Mouse (Mus musculus) hindbrain, embryonic 12.5 days (tissue): ENCODE data around the gene Ldhb. TPM values are rescaled to one million over a fixed set of nuclear protein-coding genes. Genes with fewer than 3 reads are reported as not detected.
"Not testable (repeated sequence)": the region's sequence is repeated elsewhere in the genome, so short reads cannot be mapped to it uniquely, and the experiment has no call there.

Experiments
- ATAC-seq: fragments of 200-750 bp; cut with Nextera tagmentation; 2 replicates; pipeline ENCODE4 v1.8.0; 2017; ENCODE audit warnings: moderate TSS enrichment; ENCODE audit not compliant: low FRiP score
- H3K27ac ChIP-seq: fragments of 300-500 bp; sonication (generic); 2 replicates; pipeline ENCODE4 v1.5.1; 2016; ENCODE audit warnings: mild to moderate bottlenecking
- H3K27me3 ChIP-seq: fragments of 300-500 bp; sonication (generic); 2 replicates; pipeline ENCODE4 v1.6.1; 2016; ENCODE audit warnings: mild to moderate bottlenecking
- H3K36me3 ChIP-seq: fragments of 300-500 bp; sonication (generic); 2 replicates; pipeline ENCODE4 v1.6.1; 2016; ENCODE audit warnings: mild to moderate bottlenecking
- H3K4me1 ChIP-seq: fragments of 300-500 bp; sonication (generic); 2 replicates; pipeline ENCODE4 v1.6.1; 2016
- H3K4me2 ChIP-seq: fragments of 300-500 bp; sonication (generic); replicated peaks from 2 replicates; pipeline ENCODE4 v1.6.1; 2016; ENCODE audit warnings: mild to moderate bottlenecking
- H3K4me3 ChIP-seq: fragments of 300-500 bp; sonication (generic); 2 replicates; pipeline ENCODE4 v1.5.1; 2016; ENCODE audit warnings: mild to moderate bottlenecking
- H3K9ac ChIP-seq: fragments of 300-500 bp; sonication (generic); 2 replicates; pipeline ENCODE4 v1.6.1; 2016; ENCODE audit warnings: mild to moderate bottlenecking, moderate library complexity
- H3K9me3 ChIP-seq: fragments of 300-500 bp; sonication (generic); replicated peaks from 2 replicates; pipeline ENCODE4 v1.6.1; 2016; ENCODE audit warnings: mild to moderate bottlenecking
- WGBS: fragments of 180-500 bp; shearing (Covaris S2); methylation state at CpG from one replicate; pipeline ENCODE4 v1.1.7; 2016; 5-methylcytosine and 5-hydroxymethylcytosine counted together
- polyA plus RNA-seq: library from polyadenylated mRNA; unstranded; fragments of >200 nt; fragmentation: Nextera tagmentation; extraction: Ambion mirVana; gene quantifications from 2 replicates; pipeline ENCODE4 v1.2.1, GENCODE M21; 2016

Ldhb gene
- polyA plus RNA-seq, 1 experiment from 2014 or later, result 413 TPM

DNA sequence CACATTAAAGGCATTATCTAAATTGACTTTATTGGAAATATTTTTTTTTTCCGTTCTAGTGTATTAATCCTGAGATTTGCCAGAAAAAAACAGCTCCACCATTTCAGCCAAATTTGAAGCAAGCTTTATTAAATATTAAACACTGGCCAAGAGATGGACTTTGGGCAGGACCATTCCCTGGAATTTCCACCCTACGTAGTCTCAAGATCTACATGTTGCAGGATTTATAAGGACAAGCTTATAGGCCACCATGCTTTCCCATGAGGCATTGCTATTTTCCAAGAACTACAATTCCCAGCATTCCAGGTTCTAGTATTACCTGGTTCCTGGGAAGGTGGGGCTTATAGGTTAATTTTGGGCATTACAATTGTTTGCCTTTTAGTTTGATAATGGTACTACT is 24.9 kb upstream of the Ldhb start:
- H3K9me3 ChIP-seq, result peaks cover 6% of the 10 kb centered on the region; the same call in 1 of the 2 replicates
- 93% methylated on average over 2 of the region's 2 CpGs for WGBS
- no peak overlapping the region for H3K9ac ChIP-seq
- no peak overlapping the region for H3K4me3 ChIP-seq
- no peak overlapping the region for H3K4me2 ChIP-seq
- no peaks in the 10 kb centered on the region for H3K27me3 ChIP-seq
- ATAC-seq, result no peak
- H3K36me3 ChIP-seq, result no peaks in the 10 kb centered on the region
- H3K27ac ChIP-seq, result no peak overlapping the region
- H3K4me1 ChIP-seq, result no peaks in the 10 kb centered on the region

DNA sequence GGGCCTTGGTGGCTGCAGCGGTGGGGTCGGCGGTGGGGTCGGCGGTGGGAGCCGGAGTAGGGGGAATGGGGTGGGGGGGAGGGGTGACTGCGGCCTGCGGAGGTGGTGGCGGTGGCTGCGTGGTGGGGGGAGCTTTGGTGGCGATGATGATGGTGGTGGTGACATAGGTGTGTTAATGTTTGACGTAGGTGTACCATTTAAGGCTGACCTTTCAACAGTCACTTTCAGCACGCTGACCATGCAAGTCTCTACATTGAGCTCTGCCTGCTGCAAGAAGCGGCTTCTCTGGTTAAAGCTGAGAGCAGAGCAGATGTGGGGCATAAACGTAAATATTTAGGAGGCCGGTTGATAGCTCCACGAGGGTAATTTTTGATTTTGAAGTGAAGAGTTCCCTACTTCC is 24.4 kb upstream of the Ldhb start:
- 91% methylated on average over 17 of the region's 17 CpGs for WGBS
- Histone ChIP-seq H3K36me3 (no peaks in the 10 kb centered on the region), H3K9ac (no peak overlapping the region), H3K4me3 (no peak overlapping the region), H3K4me2 (no peak overlapping the region), H3K27me3 (no peaks in the 10 kb centered on the region), H3K27ac (no peak overlapping the region), H3K9me3 (peaks cover 6% of the 10 kb centered on the region; the same call in 1 of the 2 replicates), H3K4me1 (no peaks in the 10 kb centered on the region)
- no peak for ATAC-seq

DNA sequence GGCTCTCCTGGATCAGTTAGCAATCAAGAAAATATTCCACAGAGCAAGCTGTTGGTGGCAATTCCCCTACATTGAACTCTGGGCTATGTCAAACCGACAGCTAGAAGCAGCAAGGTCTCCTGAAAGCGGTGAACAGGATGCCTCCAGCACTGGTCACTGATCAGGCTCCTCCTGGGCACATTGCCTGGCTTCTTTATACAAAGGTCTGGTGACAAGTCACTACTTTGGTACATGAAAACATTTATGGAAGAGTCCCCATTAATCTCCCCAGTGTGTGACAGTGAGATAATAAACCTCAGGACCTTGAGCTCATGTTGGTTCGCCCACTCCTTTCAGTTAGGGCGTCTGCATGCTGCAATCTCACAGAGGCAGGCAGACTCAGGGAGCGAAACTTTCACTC is 22.6 kb upstream of the Ldhb start:
- H3K36me3 ChIP-seq, result no peaks in the 10 kb centered on the region
- no peak overlapping the region for H3K4me3 ChIP-seq
- H3K9me3 ChIP-seq, result peaks cover 6% of the 10 kb centered on the region; the same call in 1 of the 2 replicates
- ATAC-seq, result no peak
- H3K27ac ChIP-seq, result no peak overlapping the region
- no peaks in the 10 kb centered on the region for H3K27me3 ChIP-seq
- 78% methylated on average over 5 of the region's 5 CpGs for WGBS
- no peak overlapping the region for H3K9ac ChIP-seq
- H3K4me1 ChIP-seq, result no peaks in the 10 kb centered on the region
- H3K4me2 ChIP-seq, result no peak overlapping the region

DNA sequence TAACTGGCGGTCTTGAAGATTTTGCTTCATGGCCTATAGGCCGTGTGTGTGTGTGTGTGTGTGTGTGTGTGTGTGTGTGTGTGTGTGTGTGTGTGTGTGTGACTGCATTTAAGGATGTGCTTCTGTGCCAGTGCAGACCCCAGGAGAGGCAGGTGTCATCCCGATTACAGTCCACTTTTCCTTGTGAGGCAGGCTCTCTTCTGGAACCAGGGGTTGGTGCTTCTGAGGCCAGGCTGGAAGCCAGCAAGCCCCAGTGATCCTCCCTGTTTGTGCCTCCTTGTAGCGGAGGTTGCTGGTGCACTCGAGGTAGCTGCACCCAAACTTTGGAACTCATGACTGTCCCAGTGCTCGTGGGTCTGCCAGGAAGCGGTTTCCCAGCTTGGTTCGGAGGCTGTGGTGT is 21.9 kb upstream of the Ldhb start:
- no peaks in the 10 kb centered on the region for H3K27me3 ChIP-seq
- H3K36me3 ChIP-seq, result no peaks in the 10 kb centered on the region
- ATAC-seq, result no peak
- H3K4me2 ChIP-seq, result no peak overlapping the region
- H3K27ac ChIP-seq, result no peak overlapping the region
- peaks cover 5% of the 10 kb centered on the region; the same call in 1 of the 2 replicates for H3K9me3 ChIP-seq
- no peak overlapping the region for H3K4me3 ChIP-seq
- H3K4me1 ChIP-seq, result no peaks in the 10 kb centered on the region
- H3K9ac ChIP-seq, result no peak overlapping the region
- 83% methylated on average over 8 of the region's 8 CpGs for WGBS

DNA sequence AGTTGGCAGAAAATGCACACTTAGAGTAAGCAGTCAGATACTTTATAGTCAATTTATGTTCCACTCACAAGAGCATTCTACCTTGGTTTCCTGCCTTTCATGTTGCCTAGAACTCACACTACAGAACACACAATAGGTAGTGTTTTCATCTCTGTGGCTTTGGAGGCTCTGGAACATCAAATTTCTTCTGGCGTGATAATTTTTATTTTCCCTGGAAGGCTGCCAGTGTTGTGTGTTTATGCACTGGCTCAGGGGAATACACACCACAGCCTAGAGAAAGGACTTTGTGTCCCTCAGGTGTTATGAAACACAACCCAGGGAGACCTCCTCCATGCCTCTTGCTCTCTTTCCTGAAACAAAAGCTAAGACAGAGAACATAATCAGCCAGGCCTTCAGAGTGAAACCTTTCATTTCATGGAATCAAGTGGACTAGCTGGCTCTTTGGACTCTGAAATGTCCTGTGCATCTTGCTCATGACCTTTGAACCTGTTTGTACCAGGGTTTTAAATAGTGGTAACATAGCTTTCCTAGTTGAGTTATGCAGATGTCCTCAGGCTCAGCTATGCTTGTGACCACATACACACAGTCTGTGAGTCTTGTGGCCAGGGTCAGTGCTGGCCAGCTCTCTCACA is 20.3 kb upstream of the Ldhb start:
- H3K27ac ChIP-seq, result no peak overlapping the region
- ATAC-seq, result no peak
- 63% methylated on average over 1 of the region's 1 CpGs for WGBS
- H3K36me3 ChIP-seq, result no peaks in the 10 kb centered on the region
- H3K4me2 ChIP-seq, result no peak overlapping the region
- H3K9ac ChIP-seq, result no peak overlapping the region
- no peaks in the 10 kb centered on the region for H3K27me3 ChIP-seq
- no peaks in the 10 kb centered on the region for H3K4me1 ChIP-seq
- no peaks in the 10 kb centered on the region for H3K9me3 ChIP-seq
- no peak overlapping the region for H3K4me3 ChIP-seq

DNA sequence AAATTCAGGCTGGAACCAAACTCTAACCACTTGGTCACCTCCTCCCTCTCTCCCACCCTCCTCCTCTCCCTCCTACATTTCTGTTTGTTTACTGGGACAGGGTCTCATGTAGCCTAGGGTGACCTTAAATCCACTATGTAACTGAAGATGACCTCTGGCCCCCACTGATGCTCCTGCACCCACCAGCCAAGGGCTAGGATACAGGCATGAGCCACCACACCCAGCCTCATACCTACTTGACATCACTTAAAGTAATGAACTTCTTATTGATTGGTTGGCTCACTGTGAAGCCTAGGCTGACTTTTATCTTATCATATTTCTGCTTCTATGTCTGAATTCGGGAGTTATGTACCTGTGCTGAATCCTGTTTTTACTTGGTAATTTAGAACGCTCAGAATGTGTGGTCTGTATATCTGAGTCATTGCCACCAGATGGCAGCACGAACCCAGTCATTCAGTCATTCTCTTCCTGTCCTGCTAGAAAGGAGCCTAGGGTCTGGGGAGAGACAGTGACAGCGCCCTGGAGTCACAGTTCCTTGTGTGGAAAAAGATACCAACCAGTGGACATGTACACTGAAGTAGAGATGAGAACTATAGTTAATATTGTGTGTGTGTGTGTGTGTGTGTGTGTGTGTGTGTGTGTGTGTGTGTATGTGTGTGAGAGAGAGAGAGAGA is 17.0 kb upstream of the Ldhb start:
- Histone ChIP-seq H3K9me3 (no peaks in the 10 kb centered on the region), H3K27ac (no peak overlapping the region), H3K36me3 (no peaks in the 10 kb centered on the region), H3K4me3 (no peak overlapping the region), H3K4me1 (no peaks in the 10 kb centered on the region), H3K4me2 (no peak overlapping the region), H3K27me3 (no peaks in the 10 kb centered on the region), H3K9ac (no peak overlapping the region)
- 5% methylated on average over 4 of the region's 4 CpGs for WGBS
- ATAC-seq, result peak; percentile 76

DNA sequence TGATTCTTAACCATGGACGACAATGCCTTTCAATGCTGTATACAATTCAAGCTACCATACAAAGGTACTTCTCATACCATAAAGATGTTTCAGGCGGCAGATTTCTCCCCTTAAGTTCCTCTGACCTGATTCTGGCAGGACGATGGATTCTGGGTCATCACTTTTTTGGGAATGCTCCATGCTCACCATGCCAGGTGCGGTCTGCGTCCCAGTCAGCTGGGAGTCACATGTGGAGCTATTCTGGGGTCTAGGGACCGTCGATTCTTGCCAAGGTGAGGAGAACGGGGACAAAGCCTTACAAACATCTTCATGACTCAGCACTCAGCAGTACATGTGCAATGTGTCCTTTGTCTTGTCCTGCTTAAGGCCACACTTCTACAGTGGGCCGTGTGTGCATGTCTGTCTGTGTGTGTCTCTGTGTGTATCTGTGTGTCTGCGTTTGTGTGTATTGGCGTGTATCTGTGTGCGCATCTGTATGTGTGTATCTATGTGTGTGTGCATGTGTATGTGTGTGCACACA is 13.9 kb upstream of the Ldhb start:
- no peak for ATAC-seq
- no peaks in the 10 kb centered on the region for H3K4me1 ChIP-seq
- no peaks in the 10 kb centered on the region for H3K9me3 ChIP-seq
- no peaks in the 10 kb centered on the region; the same call in 1 of the 2 replicates for H3K27me3 ChIP-seq
- no peak overlapping the region for H3K9ac ChIP-seq
- no peak overlapping the region for H3K27ac ChIP-seq
- H3K4me3 ChIP-seq, result no peak overlapping the region
- no peaks in the 10 kb centered on the region for H3K36me3 ChIP-seq
- 86% methylated on average over 12 of the region's 12 CpGs for WGBS
- H3K4me2 ChIP-seq, result no peak overlapping the region

DNA sequence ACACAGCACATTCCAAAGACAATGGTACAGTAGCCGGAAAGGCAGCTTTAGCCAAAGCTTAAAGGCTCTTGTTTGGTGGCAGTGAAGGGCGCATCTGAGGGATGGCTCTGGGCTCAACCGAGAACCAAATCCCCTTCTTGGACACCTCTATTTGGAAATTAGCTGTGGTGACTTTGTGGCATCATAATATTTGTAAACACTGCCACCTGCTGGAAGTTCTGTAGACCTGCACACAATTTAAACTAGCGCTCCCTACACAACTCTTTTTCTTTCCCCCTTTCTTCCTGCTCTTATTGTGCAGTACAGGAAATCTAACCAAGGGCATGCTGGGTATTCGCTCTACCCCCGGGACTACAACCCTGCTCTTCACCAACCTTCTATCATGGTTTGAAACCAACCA is 11.4 kb upstream of the Ldhb start:
- 20% methylated on average over 6 of the region's 6 CpGs for WGBS

DNA sequence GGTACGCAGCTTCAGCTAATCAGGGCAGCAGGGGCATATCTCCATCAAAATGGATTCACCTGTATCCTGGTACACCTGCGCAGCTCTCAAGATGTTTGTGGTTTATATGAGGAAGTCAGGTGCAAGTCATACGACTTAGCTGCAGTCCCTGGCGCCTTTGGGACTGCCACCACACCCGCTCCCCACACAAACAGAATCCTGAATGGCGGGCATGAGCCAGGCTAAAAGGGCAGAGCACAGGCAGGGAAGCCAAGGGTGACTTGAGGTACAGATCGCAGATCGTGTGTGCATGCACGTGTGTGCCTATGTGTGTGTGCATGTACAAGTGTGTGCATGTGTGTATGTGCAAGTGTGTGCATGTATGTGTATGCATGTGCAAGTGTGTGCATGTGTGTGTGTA is 7.6 kb upstream of the Ldhb start:
- H3K4me1 ChIP-seq, H3K27ac ChIP-seq, H3K4me3 ChIP-seq, H3K36me3 ChIP-seq, H3K9ac ChIP-seq, H3K9me3 ChIP-seq, ATAC-seq, H3K27me3 ChIP-seq, H3K4me2 ChIP-seq: not testable (repeated sequence)
- 75% methylated on average over 9 of the region's 9 CpGs for WGBS

More for the DNA sequence above, 11.4 kb upstream of the Ldhb start:
- ATAC-seq, result peak; percentile 56; the same call in 1 of the 2 replicates
- no peak overlapping the region for H3K4me3 ChIP-seq
- H3K36me3 ChIP-seq, result no peaks in the 10 kb centered on the region
- H3K27ac ChIP-seq, result no peak overlapping the region
- H3K27me3 ChIP-seq, result no peaks in the 10 kb centered on the region; the same call in 1 of the 2 replicates
- no peak overlapping the region for H3K9ac ChIP-seq
- no peak overlapping the region for H3K4me2 ChIP-seq
- no peaks in the 10 kb centered on the region for H3K4me1 ChIP-seq
- no peaks in the 10 kb centered on the region for H3K9me3 ChIP-seq

DNA sequence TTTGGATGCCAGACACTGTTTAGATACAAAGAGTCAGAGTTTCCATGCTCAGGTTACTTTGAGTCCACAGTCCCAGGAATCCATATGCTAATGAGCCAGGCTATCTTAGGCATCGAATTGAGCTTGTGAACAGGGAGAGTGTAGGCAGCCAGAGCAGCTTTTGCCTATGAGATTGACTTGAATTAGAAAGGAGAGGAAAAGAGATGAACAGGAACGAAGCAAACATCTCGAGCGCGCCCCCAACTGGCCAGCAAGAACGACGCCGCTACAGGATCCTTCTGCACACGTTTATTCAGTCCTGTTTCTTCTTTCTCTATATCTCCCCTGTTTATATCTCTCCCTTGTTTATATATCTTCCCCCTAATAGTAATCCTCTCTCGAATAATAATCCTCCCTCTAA is 7.2 kb upstream of the Ldhb start:
- ATAC-seq, result no peak
- Histone ChIP-seq H3K9ac (no peak overlapping the region), H3K27ac (no peak overlapping the region), H3K9me3 (no peaks in the 10 kb centered on the region), H3K27me3 (peaks cover 4% of the 10 kb centered on the region), H3K4me2 (no peak overlapping the region), H3K36me3 (no peaks in the 10 kb centered on the region), H3K4me3 (no peak overlapping the region), H3K4me1 (no peaks in the 10 kb centered on the region)
- WGBS, result 5% methylated on average over 10 of the region's 10 CpGs

DNA sequence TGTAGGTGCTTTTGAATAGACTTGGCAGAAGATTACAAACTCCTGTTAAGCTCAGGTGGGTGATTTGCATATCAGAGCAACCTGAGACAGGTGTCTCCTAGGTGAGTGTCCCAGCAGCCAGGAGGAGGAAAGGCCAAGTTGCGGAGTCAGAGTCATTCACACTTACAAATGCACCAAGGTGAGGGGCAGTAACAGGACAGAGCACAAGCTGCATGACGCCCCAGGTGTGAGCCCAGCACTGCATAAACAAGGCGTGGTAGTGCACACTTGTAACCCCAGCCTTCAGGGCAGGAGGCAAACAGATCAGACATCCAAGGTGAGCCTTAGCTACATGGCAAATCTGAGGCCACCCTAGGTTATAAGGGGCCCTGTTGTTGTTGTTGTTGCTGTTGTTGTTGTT is 5.1 kb upstream of the Ldhb start:
- no peaks in the 10 kb centered on the region for H3K9me3 ChIP-seq
- H3K4me1 ChIP-seq, result peaks cover 5% of the 10 kb centered on the region; the same call in 1 of the 2 replicates
- no peak overlapping the region for H3K9ac ChIP-seq
- no peak overlapping the region for H3K4me2 ChIP-seq
- no peak overlapping the region for H3K27ac ChIP-seq
- H3K36me3 ChIP-seq, result no peaks in the 10 kb centered on the region
- WGBS, result 58% methylated on average over 3 of the region's 3 CpGs
- no peak overlapping the region for H3K4me3 ChIP-seq
- no peak for ATAC-seq
- H3K27me3 ChIP-seq, result peaks cover 17% of the 10 kb centered on the region

DNA sequence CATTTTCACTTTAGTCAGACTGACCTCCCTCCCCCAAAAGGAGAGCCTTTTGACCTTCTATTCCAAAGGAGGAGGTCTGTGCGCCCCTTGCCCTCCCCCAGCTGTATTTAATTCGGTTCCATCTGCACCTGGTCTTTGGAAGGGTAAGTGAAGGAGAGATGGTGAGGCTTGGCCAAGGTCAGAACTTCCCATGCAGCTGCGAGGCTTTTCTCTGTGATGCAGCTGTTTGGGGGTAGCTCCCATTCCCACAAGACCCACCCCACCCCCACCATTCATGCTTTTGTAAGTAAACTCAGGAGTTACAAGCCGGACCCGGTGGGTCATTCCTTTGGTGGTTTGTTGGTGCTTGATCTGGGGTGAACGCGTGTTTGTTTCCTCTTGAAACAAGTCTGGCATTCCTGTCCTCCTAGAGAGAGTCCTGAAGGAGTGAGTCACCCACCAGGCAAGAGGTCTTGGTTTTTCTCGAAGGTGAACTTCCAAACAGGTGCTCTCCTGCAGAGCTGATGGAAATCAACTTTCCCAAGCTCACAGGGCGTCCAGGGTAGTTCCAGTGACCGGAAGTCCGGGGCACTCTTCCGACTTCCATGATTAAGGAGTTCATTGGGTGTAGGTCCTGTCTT is 3.9 kb upstream of the Ldhb start:
- no peak overlapping the region for H3K4me3 ChIP-seq
- no peak for ATAC-seq
- no peak overlapping the region for H3K4me2 ChIP-seq
- H3K36me3 ChIP-seq, result no peaks in the 10 kb centered on the region
- H3K4me1 ChIP-seq, result peaks cover 9% of the 10 kb centered on the region; the same call in 1 of the 2 replicates
- H3K9me3 ChIP-seq, result no peaks in the 10 kb centered on the region
- H3K27ac ChIP-seq, result no peak overlapping the region
- H3K27me3 ChIP-seq, result peaks cover 17% of the 10 kb centered on the region
- 18% methylated on average over 12 of the region's 12 CpGs for WGBS
- H3K9ac ChIP-seq, result no peak overlapping the region
